Mouse (Mus musculus) stomach, postnatal 0 days (tissue): ENCODE results near the gene Gm45753. TPM values are rescaled to one million over a fixed set of nuclear protein-coding genes. Genes with fewer than 3 reads are reported as not detected.

Experiments
- ATAC-seq: fragments of 200-750 bp; cut with Nextera tagmentation; 2 replicates; pipeline ENCODE4 v1.8.0; 2017; ENCODE audit not compliant: low FRiP score, low TSS enrichment
- DNase-seq: peaks from one replicate; pipeline ENCODE4 v3.0.0-alpha.2; 2016; ENCODE audit warnings: low spot score
- H3K27ac ChIP-seq: fragments of 300-500 bp; sonication (generic); replicated peaks from 2 replicates; pipeline ENCODE4 v1.5.1; 2014; ENCODE audit warnings: mild to moderate bottlenecking, control low read depth
- H3K27me3 ChIP-seq: fragments of 300-500 bp; sonication (generic); 2 replicates; pipeline ENCODE4 v1.6.1; 2014; ENCODE audit warnings: low read length; ENCODE audit not compliant: control insufficient read depth, insufficient read depth
- H3K36me3 ChIP-seq: fragments of 300-500 bp; sonication (generic); 2 replicates; pipeline ENCODE4 v1.6.1; 2014; ENCODE audit warnings: low read length, mixed read lengths; ENCODE audit not compliant: control insufficient read depth, insufficient read depth
- H3K4me1 ChIP-seq: fragments of 300-500 bp; sonication (generic); replicated peaks from 2 replicates; pipeline ENCODE4 v1.6.1; 2014; ENCODE audit warnings: antibody characterized with exemption; ENCODE audit not compliant: control insufficient read depth, insufficient read depth
- H3K4me2 ChIP-seq: fragments of 300-500 bp; sonication (generic); replicated peaks from 2 replicates; pipeline ENCODE4 v1.6.1; 2014; ENCODE audit warnings: low read depth, mild to moderate bottlenecking, control low read depth, moderate library complexity
- H3K4me3 ChIP-seq: fragments of 300-500 bp; sonication (generic); 2 replicates; pipeline ENCODE4 v1.5.1; 2014; ENCODE audit warnings: low read depth, low read length, control low read depth
- H3K9ac ChIP-seq: fragments of 300-500 bp; sonication (generic); 2 replicates; pipeline ENCODE4 v1.6.1; 2014; ENCODE audit warnings: mild to moderate bottlenecking, low read length, control low read depth, mixed read lengths
- H3K9me3 ChIP-seq: fragments of 300-500 bp; sonication (generic); 2 replicates; pipeline ENCODE4 v1.6.1; 2016; ENCODE audit warnings: low read length; ENCODE audit not compliant: control insufficient read depth
- CTCF ChIP-seq: IDR thresholded peaks from 2 replicates; pipeline ENCODE4 v1.5.1; 2016; ENCODE audit warnings: antibody characterized with exemption, low read depth, mild to moderate bottlenecking, moderate library complexity
- EP300 ChIP-seq: optimal IDR thresholded peaks from 2 replicates; pipeline ENCODE3; 2016; ENCODE audit warnings: antibody characterized with exemption
- WGBS: fragments of 180-500 bp; shearing (Covaris S2); extraction: QIAGEN DNeasy Blood & Tissue Kit; methylation state at CpG from one replicate; pipeline ENCODE4 v1.1.7; 2014; 5-methylcytosine and 5-hydroxymethylcytosine counted together
- polyA plus RNA-seq: library from polyadenylated mRNA; unstranded; fragments of >200 nt; fragmentation: Nextera tagmentation; extraction: Ambion mirVana; gene quantifications from 2 replicates; pipeline ENCODE4 v1.2.1, GENCODE M21; 2015

Gm45753 gene
- polyA plus RNA-seq, 1 experiment from 2014 or later = 0.08 TPM

- DNase-seq = no peak
- H3K27me3 ChIP-seq = no peaks in the 10 kb centered on the region
- 41% methylated on average over 1 of the region's 1 CpGs for WGBS
- TF ChIP-seq EP300 (no peak), CTCF (no peak)
- H3K4me1 ChIP-seq = no peaks in the 10 kb centered on the region
- no peak overlapping the region for H3K27ac ChIP-seq
- H3K9ac ChIP-seq = no peak overlapping the region
- H3K4me3 ChIP-seq = no peak overlapping the region
- 0 out of 2 replicates have a peak, but pooled peaks have one; percentile 40 for ATAC-seq
- H3K4me2 ChIP-seq = no peak overlapping the region
- H3K9me3 ChIP-seq = no peaks in the 10 kb centered on the region
- no peaks in the 10 kb centered on the region for H3K36me3 ChIP-seq
Observed at GRCm38 (mm10) chr8:45320930-45321329, 12.7 kb upstream of the Gm45753 start.

- H3K4me3 ChIP-seq = no peak overlapping the region
- no peak for DNase-seq
- no peak overlapping the region for H3K9ac ChIP-seq
- no peaks in the 10 kb centered on the region for H3K36me3 ChIP-seq
- H3K4me2 ChIP-seq = no peak overlapping the region
- H3K27ac ChIP-seq = no peak overlapping the region
- H3K27me3 ChIP-seq = no peaks in the 10 kb centered on the region
- TF ChIP-seq CTCF (no peak), EP300 (no peak)
- no peak for ATAC-seq
- no peaks in the 10 kb centered on the region for H3K9me3 ChIP-seq
- H3K4me1 ChIP-seq = no peaks in the 10 kb centered on the region
- WGBS = 78% methylated on average over 4 of the region's 4 CpGs
Observed at GRCm38 (mm10) chr8:45310967-45311366, 2.7 kb upstream of the Gm45753 start.

GRCm38 (mm10) chr8:45305479-45305878 lies 2.8 kb downstream of the Gm45753 start:
- ATAC-seq (no peak), DNase-seq (no peak)
- Histone ChIP-seq H3K36me3 (no peaks in the 10 kb centered on the region), H3K4me3 (no peak overlapping the region), H3K27ac (no peak overlapping the region), H3K4me2 (no peak overlapping the region), H3K9ac (no peak overlapping the region), H3K27me3 (no peaks in the 10 kb centered on the region), H3K9me3 (no peaks in the 10 kb centered on the region), H3K4me1 (no peaks in the 10 kb centered on the region)
- TF ChIP-seq CTCF (no peak), EP300 (no peak)
- WGBS = 70% methylated on average over 1 of the region's 1 CpGs

GRCm38 (mm10) chr8:45304354-45304753 lies 3.9 kb downstream of the Gm45753 start:
- no peak overlapping the region for H3K27ac ChIP-seq
- no peaks in the 10 kb centered on the region for H3K36me3 ChIP-seq
- ATAC-seq (no peak), DNase-seq (no peak)
- WGBS = 89% methylated on average over 3 of the region's 3 CpGs
- no peak overlapping the region for H3K9ac ChIP-seq
- H3K4me2 ChIP-seq = no peak overlapping the region
- no peaks in the 10 kb centered on the region for H3K9me3 ChIP-seq
- no peak for TF ChIP-seq CTCF
- TF ChIP-seq EP300 = no peak
- no peaks in the 10 kb centered on the region for H3K4me1 ChIP-seq
- H3K4me3 ChIP-seq = no peak overlapping the region
- no peaks in the 10 kb centered on the region for H3K27me3 ChIP-seq

GRCm38 (mm10) chr8:45302390-45302789 lies 5.9 kb downstream of the Gm45753 start:
- no peak overlapping the region for H3K4me2 ChIP-seq
- H3K9me3 ChIP-seq = no peaks in the 10 kb centered on the region
- no peak overlapping the region for H3K27ac ChIP-seq
- no peak overlapping the region for H3K9ac ChIP-seq
- ATAC-seq = no peak
- H3K4me1 ChIP-seq = no peaks in the 10 kb centered on the region
- DNase-seq = no peak
- no peaks in the 10 kb centered on the region for H3K36me3 ChIP-seq
- H3K4me3 ChIP-seq = no peak overlapping the region
- no peaks in the 10 kb centered on the region for H3K27me3 ChIP-seq
- TF ChIP-seq CTCF (no peak), EP300 (no peak)
- 87% methylated on average over 8 of the region's 8 CpGs for WGBS

- Histone ChIP-seq H3K27ac (no peak overlapping the region), H3K9me3 (no peaks in the 10 kb centered on the region), H3K4me2 (no peak overlapping the region), H3K4me1 (no peaks in the 10 kb centered on the region), H3K9ac (no peak overlapping the region), H3K36me3 (no peaks in the 10 kb centered on the region), H3K27me3 (no peaks in the 10 kb centered on the region), H3K4me3 (no peak overlapping the region)
- 85% methylated on average over 6 of the region's 6 CpGs for WGBS
- DNase-seq (no peak), ATAC-seq (no peak)
- TF ChIP-seq EP300 (no peak), CTCF (no peak)
Observed at GRCm38 (mm10) chr8:45295276-45295675, 13.0 kb downstream of the Gm45753 start.
